Mouse (Mus musculus) MEL (cell line): Measurements from ENCODE around the gene Sapcd1. TPM values are rescaled to one million over a fixed set of nuclear protein-coding genes. Genes with fewer than 3 reads are reported as not detected.

Source experiments
- DNase-seq: peaks from one replicate; pipeline ENCODE4 v3.0.0; 2011; ENCODE audit warnings: low read depth, low spot score
- H3K27ac ChIP-seq: 2 replicates; pipeline ENCODE4 v1.5.1; 2012; ENCODE audit warnings: low read depth, mild to moderate bottlenecking, control low read depth, low read length, moderate library complexity; ENCODE audit not compliant: control insufficient read depth
- H3K27me3 ChIP-seq, 2 experiments: fragments of 150-350 bp in 1 of 2; sonication (generic) in 1 of 2; 2 replicates each; pipeline ENCODE4 v1.6.1; 2012; ENCODE audit warnings: low read length in 2 of 2, mild to moderate bottlenecking in 2 of 2, improper control_type of control experiment in 1 of 2, moderate library complexity in 1 of 2; ENCODE audit not compliant: insufficient read depth in 2 of 2, control insufficient read depth in 1 of 2
- H3K36me3 ChIP-seq, 2 experiments: 2 replicates each; pipeline ENCODE4 v1.6.1; 2012 to 2014; ENCODE audit warnings: low read length in 2 of 2, improper control_type of control experiment in 1 of 2, inconsistent platforms in 1 of 2, mild to moderate bottlenecking in 1 of 2; ENCODE audit not compliant: insufficient read depth in 2 of 2, control insufficient read depth in 1 of 2
- H3K4me1 ChIP-seq, 2 experiments: fragments of 150-350 bp in 1 of 2; sonication (generic) in 1 of 2; 2 replicates each; pipeline ENCODE4 v1.6.1; 2012; ENCODE audit warnings: low read length in 2 of 2, improper control_type of control experiment in 1 of 2, mild to moderate bottlenecking in 1 of 2; ENCODE audit not compliant: insufficient read depth in 2 of 2, control insufficient read depth in 1 of 2
- H3K4me3 ChIP-seq, 2 experiments: fragments of 150-350 bp in 1 of 2; sonication (generic) in 1 of 2; 2 replicates each; pipeline ENCODE4 v1.5.1; 2012; ENCODE audit warnings: low read depth in 2 of 2, low read length in 2 of 2, mild to moderate bottlenecking in 2 of 2, moderate library complexity in 2 of 2, control low read depth in 1 of 2, improper control_type of control experiment in 1 of 2; ENCODE audit not compliant: control insufficient read depth in 1 of 2, insufficient read depth in 1 of 2
- H3K79me2 ChIP-seq: 2 replicates; pipeline ENCODE4 v1.6.1; 2012; ENCODE audit warnings: mild to moderate bottlenecking, low read length, moderate library complexity; ENCODE audit not compliant: control insufficient read depth, poor library complexity, insufficient read depth
- H3K9ac ChIP-seq: 2 replicates; pipeline ENCODE4 v1.6.1; 2012; ENCODE audit warnings: low read depth, mild to moderate bottlenecking, control low read depth, low read length, moderate library complexity; ENCODE audit not compliant: control insufficient read depth, poor library complexity, severe bottlenecking
- H3K9me3 ChIP-seq: fragments of 150-350 bp; sonication (generic); replicated peaks from 2 replicates; pipeline ENCODE4 v1.6.1; 2012; ENCODE audit warnings: mild to moderate bottlenecking, low read length, improper control_type of control experiment, moderate library complexity; ENCODE audit not compliant: insufficient read depth
- BHLHE40 ChIP-seq: IDR thresholded peaks from 2 replicates; pipeline ENCODE4 v1.6.1; 2012; ENCODE audit warnings: low read depth, mild to moderate bottlenecking, inconsistent platforms, low read length, improper control_type of control experiment, borderline replicate concordance
- CHD1 ChIP-seq: IDR thresholded peaks from 2 replicates; pipeline ENCODE4 v1.6.1; 2012; ENCODE audit warnings: low read depth, mild to moderate bottlenecking, inconsistent platforms, low read length, improper control_type of control experiment
- CTCF ChIP-seq, 3 experiments: IDR thresholded peaks in 2 of 3; conservative IDR thresholded peaks in 1 of 3; 2 replicates each; pipeline ENCODE4 v1.5.1; 2011 to 2012; ENCODE audit warnings: low read length in 3 of 3, low read depth in 2 of 3, mild to moderate bottlenecking in 2 of 3, improper control_type of control experiment in 1 of 3, inconsistent platforms in 1 of 3, mixed read lengths in 1 of 3, moderate library complexity in 1 of 3; ENCODE audit not compliant: control insufficient read depth in 1 of 3, insufficient read depth in 1 of 3, poor library complexity in 1 of 3, severe bottlenecking in 1 of 3
- EP300 ChIP-seq, 2 experiments: IDR thresholded peaks; 2 replicates each; pipeline ENCODE4 v1.6.1; 2011; ENCODE audit warnings: improper control_type of control experiment in 2 of 2, low read length in 2 of 2, low read depth in 1 of 2, mild to moderate bottlenecking in 1 of 2
- GABPA ChIP-seq: IDR thresholded peaks from 2 replicates; pipeline ENCODE4 v1.6.1; 2012; ENCODE audit warnings: low read depth, mild to moderate bottlenecking, inconsistent platforms, low read length, improper control_type of control experiment, moderate library complexity
- GATA1 ChIP-seq: IDR thresholded peaks from 2 replicates; pipeline ENCODE4 v1.6.1; 2011; ENCODE audit warnings: low read depth, low read length, improper control_type of control experiment
- HCFC1 ChIP-seq: IDR thresholded peaks from 2 replicates; pipeline ENCODE4 v1.6.1; 2012; ENCODE audit warnings: low read depth, mild to moderate bottlenecking, inconsistent platforms, low read length, improper control_type of control experiment, moderate library complexity
- JUND ChIP-seq: IDR thresholded peaks from 2 replicates; pipeline ENCODE4 v1.6.1; 2011; ENCODE audit warnings: low read depth, mild to moderate bottlenecking, improper control_type of control experiment, low read length
- KAT2A ChIP-seq: conservative IDR thresholded peaks from 2 replicates; pipeline ENCODE4 v1.6.1; 2012; ENCODE audit warnings: low read depth, low read length, improper control_type of control experiment, inconsistent platforms
- MAZ ChIP-seq: IDR thresholded peaks from 2 replicates; pipeline ENCODE4 v1.6.1; 2012; ENCODE audit warnings: low read depth, mild to moderate bottlenecking, inconsistent platforms, low read length, improper control_type of control experiment
- MXI1 ChIP-seq: IDR thresholded peaks from 2 replicates; pipeline ENCODE4 v1.6.1; 2011; ENCODE audit warnings: mild to moderate bottlenecking, low read depth, low read length, improper control_type of control experiment
- MYB ChIP-seq: IDR thresholded peaks from 2 replicates; pipeline ENCODE4 v1.6.1; 2011; ENCODE audit warnings: mild to moderate bottlenecking, low read depth, low read length, improper control_type of control experiment
- MYC ChIP-seq: IDR thresholded peaks from 2 replicates; pipeline ENCODE4 v1.6.1; 2011; ENCODE audit warnings: low read depth, mild to moderate bottlenecking, low read length, improper control_type of control experiment, moderate library complexity
- NELFE ChIP-seq: IDR thresholded peaks from 2 replicates; pipeline ENCODE4 v1.6.1; 2011; ENCODE audit warnings: low read depth, low read length, improper control_type of control experiment
- NRF1 ChIP-seq: IDR thresholded peaks from 2 replicates; pipeline ENCODE4 v1.6.1; 2014; ENCODE audit warnings: low read depth, mild to moderate bottlenecking, inconsistent platforms, low read length, improper control_type of control experiment, moderate library complexity; ENCODE audit not compliant: poor library complexity, insufficient read depth, severe bottlenecking
- POLR2AphosphoS2 ChIP-seq: IDR thresholded peaks from 2 replicates; pipeline ENCODE4 v1.6.1; 2011; ENCODE audit warnings: low read length, improper control_type of control experiment
- POLR2AphosphoS5 ChIP-seq: IDR thresholded peaks from 2 replicates; pipeline ENCODE4 v1.6.1; 2012; ENCODE audit warnings: low read depth, borderline replicate concordance, mild to moderate bottlenecking, inconsistent platforms, low read length, moderate library complexity, mixed read lengths
- RAD21 ChIP-seq: IDR thresholded peaks from 2 replicates; pipeline ENCODE4 v1.6.1; 2011; ENCODE audit warnings: mild to moderate bottlenecking, low read depth, low read length, improper control_type of control experiment
- RCOR1 ChIP-seq: IDR thresholded peaks from 2 replicates; pipeline ENCODE4 v1.6.1; 2012; ENCODE audit warnings: low read depth, mild to moderate bottlenecking, inconsistent platforms, low read length, improper control_type of control experiment
- SMC3 ChIP-seq: IDR thresholded peaks from 2 replicates; pipeline ENCODE4 v1.6.1; 2011; ENCODE audit warnings: low read depth, low read length, improper control_type of control experiment
- TAL1 ChIP-seq: IDR thresholded peaks from 2 replicates; pipeline ENCODE4 v1.6.1; 2012; ENCODE audit warnings: mild to moderate bottlenecking, inconsistent platforms, low read length, moderate library complexity, mixed read lengths
- TBP ChIP-seq: IDR thresholded peaks from 2 replicates; pipeline ENCODE4 v1.8.0; 2011; ENCODE audit warnings: low read depth, low read length, improper control_type of control experiment
- TCF12 ChIP-seq: IDR thresholded peaks from 2 replicates; pipeline ENCODE4 v1.6.1; 2014; ENCODE audit warnings: low read depth, mild to moderate bottlenecking, inconsistent platforms, low read length, improper control_type of control experiment, moderate library complexity
- USF2 ChIP-seq, 2 experiments: IDR thresholded peaks; 2 replicates each; pipeline ENCODE4 v1.6.1; 2011 to 2012; ENCODE audit warnings: improper control_type of control experiment in 2 of 2, low read length in 2 of 2, borderline replicate concordance in 1 of 2, inconsistent platforms in 1 of 2, low read depth in 1 of 2, mild to moderate bottlenecking in 1 of 2; ENCODE audit not compliant: insufficient read depth in 1 of 2
- ZMIZ1 ChIP-seq: IDR thresholded peaks from 2 replicates; pipeline ENCODE4 v1.6.1; 2012; ENCODE audit warnings: low read depth, mild to moderate bottlenecking, inconsistent platforms, low read length, improper control_type of control experiment, moderate library complexity
- ZNF384 ChIP-seq: IDR thresholded peaks from 2 replicates; pipeline ENCODE4 v1.6.1; 2012; ENCODE audit warnings: low read depth, mild to moderate bottlenecking, inconsistent platforms, low read length, improper control_type of control experiment
- polyA plus RNA-seq, 2 experiments: library from polyadenylated mRNA; stranded (reverse) in 1 of 2; unstranded in 1 of 2; fragments of >175 nt in 1 of 2; fragments of >200 nt in 1 of 2; gene quantifications; 2 replicates each; pipeline versions ENCODE4 v1.2.1 to v1.2.4; 2012; ENCODE audit warnings: low replicate concordance in 2 of 2, low read depth in 1 of 2; ENCODE audit not compliant: insufficient read length in 2 of 2, insufficient read depth in 1 of 2, missing spikeins in 1 of 2
- total RNA-seq: library from RNA; depleted of rRNA; stranded (reverse); fragments of 300-350 nt; gene quantifications from 2 replicates; pipeline ENCODE4 v1.2.3, GENCODE M21; 2012

The Sapcd1 gene
- total and polyA plus RNA-seq, 3 experiments: 124 to 164 TPM; not detected in 1

DNA sequence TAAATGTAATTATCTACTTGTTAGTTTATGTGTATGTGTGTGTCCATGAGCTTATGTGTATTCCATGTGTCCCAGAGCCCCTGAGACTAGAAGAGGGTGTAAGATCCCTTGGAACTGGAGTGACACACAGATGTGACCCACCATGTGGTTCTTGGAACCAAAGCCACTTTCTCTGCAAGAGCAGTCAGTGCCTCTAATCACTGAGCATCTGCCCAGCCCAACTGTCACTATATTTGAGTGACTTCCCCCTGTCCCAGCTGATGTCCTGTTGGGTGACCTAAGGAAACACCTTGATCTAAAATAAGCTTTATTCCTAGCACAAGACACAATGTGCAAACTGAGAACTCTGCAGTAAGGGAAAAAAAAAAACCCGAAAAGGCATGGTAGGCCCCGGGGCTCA is 499 bp upstream of the Sapcd1 start (continued):
- TF ChIP-seq CTCF (IDR thresholded peaks at IDR 0.05 in 2 of 3, conservative IDR thresholded peaks at IDR 0.05 in 1 of 3; ENCODE audit: control insufficient read depth in 1 of 3, insufficient read depth in 1 of 3, low read depth in 2 of 3, low read length in 3 of 3, poor library complexity in 1 of 3, severe bottlenecking in 1 of 3) (no peak), MXI1 (no peak), KAT2A (no peak), HCFC1 (no peak), MAZ (no peak), GATA1 (peak; percentile 42; the same call in 1 of the 2 replicates), BHLHE40 (no peak), TAL1 (peak; percentile 68), TBP (no peak), MYB (peak; percentile 57; the same call in 1 of the 2 replicates)

DNA sequence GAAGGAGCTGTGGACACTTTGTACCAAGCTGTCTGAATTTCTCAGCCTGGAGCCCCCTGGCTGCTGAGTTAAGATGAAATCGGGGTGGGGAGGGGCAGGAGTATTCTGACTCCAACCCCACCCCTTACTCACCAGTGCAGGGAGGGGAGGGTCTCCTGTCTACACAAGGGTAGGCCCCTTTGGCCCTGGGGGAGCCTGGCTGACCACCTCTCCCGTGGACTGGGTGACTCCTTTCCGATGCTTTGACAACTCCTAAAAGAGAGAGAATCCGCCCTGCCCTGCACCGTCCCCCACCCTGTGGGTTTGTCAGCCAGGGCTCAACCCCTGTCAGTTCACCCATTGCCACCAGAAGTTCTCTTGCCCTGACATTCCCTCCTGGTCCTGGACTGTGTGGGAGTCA is 1.6 kb downstream of the Sapcd1 start:
- Histone ChIP-seq H3K79me2 (peaks cover 39% of the 10 kb centered on the region), H3K9me3 (no peaks in the 10 kb centered on the region), H3K4me3 (peak overlapping the region; percentile 42 to 45), H3K4me1 (peaks cover 17 to 55% of the 10 kb centered on the region in 2 experiments; a peak in 3 of 4 replicates), H3K27me3 (no peaks in the 10 kb centered on the region), H3K36me3 (peaks cover 0 to 46% of the 10 kb centered on the region in 2 experiments; a peak in 2 of 4 replicates)
- DNase-seq: no peak
- TF ChIP-seq SMC3 (peak; percentile 0), ZMIZ1 (peak; percentile 12; the same call in 1 of the 2 replicates), TBP (no peak), MYC (no peak), POLR2AphosphoS2 (no peak), TCF12 (no peak)
- TF ChIP-seq, all 39 proteins: peak for 2
- Histone ChIP-seq H3K9ac (peak overlapping the region; percentile 63), H3K27ac (peak overlapping the region; percentile 62)

GRCm38 (mm10) chr17:35024691-35025488 is 2.9 kb downstream of the Sapcd1 start:
- Histone ChIP-seq H3K27ac (peak overlapping the region; percentile 96), H3K79me2 (peaks cover 39% of the 10 kb centered on the region), H3K4me1 (peaks cover 17 to 64% of the 10 kb centered on the region in 2 experiments; a peak in 3 of 4 replicates), H3K4me3 (peak overlapping the region; percentile 54 to 66; a peak in 3 of 4 replicates), H3K27me3 (no peaks in the 10 kb centered on the region), H3K9ac (peak overlapping the region; percentile 77), H3K36me3 (peaks cover 0 to 50% of the 10 kb centered on the region in 2 experiments; a peak in 2 of 4 replicates), H3K9me3 (no peaks in the 10 kb centered on the region)
- DNase-seq: peak; percentile 75
- TF ChIP-seq ZMIZ1 (no peak; the same call in 1 of the 2 replicates), TAL1 (no peak), JUND (no peak), POLR2AphosphoS2 (no peak), GATA1 (no peak), RAD21 (no peak), GABPA (no peak), TBP (0 out of 2 replicates have a peak, but pooled peaks have one; percentile 33), EP300 (IDR thresholded peaks at IDR 0.05; ENCODE audit: low read depth in 1 of 2, low read length in 2 of 2) (peak in 1 of 2 experiments; percentile 23; a peak in 1 of 4 replicates), MYC (peak; percentile 75; the same call in 1 of the 2 replicates), USF2 (IDR thresholded peaks at IDR 0.05; ENCODE audit: borderline replicate concordance in 1 of 2, insufficient read depth in 1 of 2, low read depth in 1 of 2, low read length in 2 of 2) (no peak), TCF12 (no peak), POLR2AphosphoS5 (no peak), NELFE (no peak), CHD1 (no peak), MYB (0 out of 2 replicates have a peak, but pooled peaks have one; percentile 16), RCOR1 (no peak), MAZ (no peak), BHLHE40 (no peak), NRF1 (no peak), ZNF384 (no peak)
